Mouse (Mus musculus): ENCODE measurements at regions not wholly inside any gene's neighbourhood (a gene's known extent, or its start where the extent isn't known, plus 50 kb on each side); places are given as distances from the start of the nearest gene placed in this dataset.

GRCm38 (mm10) chr3:144109769-144110168 is 95.3 kb downstream of the Lmo4 start:
- TF ChIP-seq POLR2A (IDR thresholded peaks at IDR 0.05; ENCODE audit: insufficient read depth, low read length) (no peak), CTCF (IDR thresholded peaks at IDR 0.05; ENCODE audit: low read depth, low read length) (no peak), EP300 (IDR thresholded peaks at IDR 0.05; ENCODE audit: insufficient read depth, low read depth, low read length) (no peak)
